Mouse (Mus musculus) fibroblast of lung, adult 2 months (primary cell): ENCODE results near the gene Cfap157.

Source experiments
- DNase-seq: peaks from one replicate; pipeline ENCODE4 v3.0.0-alpha.2; 2011; ENCODE audit warnings: low read depth

Cfap157 gene

DNA sequence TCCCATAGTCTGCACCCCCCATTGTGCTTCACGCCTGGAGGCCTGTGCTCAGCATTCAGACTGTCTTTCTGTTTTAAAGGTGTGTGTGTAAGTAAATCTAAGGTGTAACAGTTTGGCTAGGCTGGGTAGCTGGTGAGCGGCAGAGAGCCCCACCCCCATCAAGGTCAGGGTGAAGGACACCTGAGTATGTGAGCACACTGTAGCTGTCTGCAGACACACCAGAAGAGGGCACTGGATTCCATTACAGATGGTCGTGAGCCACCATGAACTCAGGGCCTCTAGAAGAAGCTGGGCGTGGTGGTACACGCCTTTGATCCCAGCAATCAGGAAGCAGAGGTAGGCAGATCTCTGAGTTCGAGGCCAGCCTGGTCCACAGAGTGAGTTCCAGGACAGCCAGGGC is 2.5 kb downstream of the Cfap157 start:
- no peak for DNase-seq

GRCm38 (mm10) chr2:32779714-32780113 is 4.5 kb downstream of the Cfap157 start:
- no peak for DNase-seq

DNA sequence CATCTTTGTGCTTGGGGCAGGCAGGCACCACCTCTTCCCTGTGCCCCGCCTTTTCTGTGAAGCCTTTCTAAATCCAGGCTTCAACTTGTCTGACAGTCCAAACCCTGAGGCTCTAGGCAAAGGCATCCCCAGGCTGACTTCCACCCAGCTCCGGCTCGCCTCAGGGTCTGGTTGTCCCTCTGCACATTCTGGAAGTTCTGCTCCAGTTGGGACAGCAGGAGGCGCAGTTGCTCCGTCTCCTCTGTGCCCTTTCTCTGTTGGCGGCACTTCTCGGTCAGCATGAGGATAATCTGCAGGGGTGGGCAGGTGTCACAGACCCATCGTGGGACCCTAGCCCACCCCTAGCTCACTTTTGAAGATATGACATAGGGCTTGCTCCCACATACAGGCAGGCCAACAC is 5.1 kb downstream of the Cfap157 start:
- DNase-seq: no peak

DNA sequence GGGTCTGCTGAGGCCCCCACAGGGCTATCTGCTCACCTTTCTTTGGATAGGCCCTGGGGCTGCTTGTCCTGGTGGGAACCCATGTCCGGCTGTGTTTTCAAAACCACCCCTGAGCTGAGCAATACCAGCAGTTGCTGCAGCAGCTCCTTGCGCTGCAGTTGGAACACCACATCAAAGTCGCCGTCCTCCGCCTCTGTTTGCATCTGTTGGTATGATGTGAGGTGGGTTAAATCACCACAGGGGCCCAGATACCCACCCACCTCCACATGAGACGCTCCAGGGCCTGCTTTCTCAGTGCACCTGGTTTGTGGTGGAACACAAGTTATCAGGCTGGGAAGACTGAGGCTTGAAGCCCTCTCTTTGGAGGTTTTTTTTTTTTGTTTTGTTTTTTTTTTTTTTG is 6.1 kb downstream of the Cfap157 start:
- no peak for DNase-seq

DNA sequence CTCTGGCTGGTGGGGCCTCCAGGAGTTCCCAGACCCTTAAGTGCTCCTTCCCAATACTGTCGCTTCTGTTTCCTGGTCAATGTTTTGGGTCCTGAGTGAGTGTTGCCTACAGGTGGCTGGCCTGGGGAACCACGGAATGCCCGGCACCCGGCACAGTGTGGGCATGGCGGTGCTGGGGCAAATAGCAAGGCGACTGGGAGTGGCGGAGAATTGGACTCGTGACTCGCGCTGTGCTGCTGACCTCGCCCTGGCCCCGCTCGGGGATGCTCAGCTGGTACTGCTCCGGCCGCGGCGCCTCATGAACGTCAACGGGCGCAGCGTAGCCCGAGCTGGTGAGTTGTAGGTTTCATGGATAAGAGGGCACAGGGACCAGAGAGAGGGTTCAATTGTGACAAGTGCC is 8.0 kb downstream of the Cfap157 start:
- no peak for DNase-seq

DNA sequence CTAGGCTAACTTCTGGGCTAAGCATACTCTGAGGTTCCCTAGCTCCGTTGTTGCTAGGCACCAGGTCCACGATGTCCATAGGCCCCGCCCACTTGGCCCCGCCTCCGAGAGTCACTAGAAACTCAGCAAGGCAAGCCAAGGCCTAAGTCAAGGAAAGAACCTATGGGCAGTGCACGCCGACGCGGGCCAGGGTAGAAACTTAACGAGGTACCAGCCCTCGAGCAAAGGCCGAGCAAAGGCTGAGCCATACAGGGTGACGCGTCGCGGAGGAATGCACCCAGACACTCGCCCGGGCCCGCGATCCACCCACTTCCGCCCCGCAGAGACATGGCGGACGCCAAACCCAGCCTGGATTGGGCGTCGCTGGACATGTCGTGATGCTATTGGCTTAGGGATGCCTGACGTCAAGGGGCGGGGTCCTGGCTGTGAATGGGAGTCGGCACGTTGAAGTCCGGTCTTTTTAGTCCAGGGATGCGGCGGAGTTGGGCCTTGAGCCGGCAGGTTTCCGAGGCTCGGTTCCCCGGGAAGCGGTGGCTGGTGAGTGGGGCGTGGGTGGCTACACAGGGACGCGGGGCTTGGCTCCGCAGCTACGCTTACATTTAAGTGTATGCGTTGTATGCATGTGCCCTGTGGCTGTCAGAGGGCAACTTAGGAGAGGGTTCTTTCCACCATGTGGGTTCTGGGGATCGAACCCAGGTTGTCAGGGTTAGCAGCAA is 8.7 kb downstream of the Cfap157 start, which contains the start of the genes Ttc16 and Ptrh1:
TSS of gene Ttc16 (minus strand) at position 275 of the 716 bp plus-strand sequence.
TSS of gene Ptrh1 (plus strand) at position 428 of the 716 bp plus-strand sequence.
- peak; percentile 94 for DNase-seq

GRCm38 (mm10) chr2:32772626-32773279 is 11.5 kb downstream of the Cfap157 start:
- DNase-seq: no peak

- DNase-seq: no peak
Measured at GRCm38 (mm10) chr2:32771886-32772285, 12.3 kb downstream of the Cfap157 start.

DNA sequence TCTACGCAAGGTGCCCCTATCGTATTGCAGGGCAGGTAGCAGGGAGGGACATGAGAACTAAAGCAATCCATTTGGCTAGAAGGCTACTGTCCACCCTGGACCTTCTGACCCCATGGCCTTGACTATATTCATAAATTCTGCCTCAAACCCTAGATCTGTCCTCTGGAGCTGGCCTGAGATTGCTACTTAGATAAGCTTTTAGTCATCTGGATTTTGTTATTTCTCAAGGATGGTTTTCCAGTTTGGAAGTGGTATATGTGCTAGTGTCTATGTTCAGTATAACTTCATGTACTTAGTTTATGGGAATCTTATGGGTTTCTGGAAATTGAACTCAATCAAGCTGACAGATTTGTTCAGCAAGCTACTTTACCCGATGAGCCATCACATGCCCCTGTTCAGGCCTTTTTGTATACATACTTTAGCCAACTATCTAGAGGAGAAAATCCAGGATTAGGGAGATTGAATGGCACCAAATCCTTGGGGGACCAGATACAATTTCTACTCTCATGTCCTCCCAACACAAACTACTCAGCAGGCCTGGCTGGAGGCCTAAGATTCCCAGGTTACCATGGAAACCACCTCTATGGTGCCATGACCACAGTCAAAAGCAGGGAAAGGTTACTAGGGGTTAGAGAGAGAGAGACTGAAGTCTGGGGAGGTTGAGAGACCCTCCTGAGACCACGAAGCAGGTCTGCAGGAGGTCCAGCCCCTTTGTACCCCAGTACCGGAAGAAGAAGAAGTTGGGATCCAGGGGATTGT is 14.7 kb downstream of the Cfap157 start:
- no peak for DNase-seq

- DNase-seq: no peak
Measured at GRCm38 (mm10) chr2:32768661-32769285, 15.5 kb downstream of the Cfap157 start.

GRCm38 (mm10) chr2:32767241-32767640 is 17.0 kb downstream of the Cfap157 start:
- DNase-seq: no peak

DNA sequence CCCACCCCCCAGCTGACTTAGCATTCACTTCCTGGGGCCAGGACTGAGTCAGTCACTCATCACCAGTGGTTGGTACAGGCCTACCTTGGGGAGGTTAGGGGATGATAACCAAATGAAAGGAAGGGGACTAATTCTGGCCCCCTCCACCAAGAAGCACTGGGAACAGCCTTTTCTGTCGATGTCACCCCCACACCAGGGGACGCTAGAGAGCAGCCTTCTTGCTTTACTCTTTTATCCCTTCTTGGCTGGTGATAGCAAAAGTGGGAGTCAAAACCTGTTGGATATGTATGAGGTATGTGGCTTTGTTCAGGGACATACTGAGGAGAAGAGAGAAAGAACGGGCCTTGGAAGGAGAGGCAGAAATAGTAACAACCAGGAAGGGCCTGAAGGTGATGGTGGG is 20.9 kb downstream of the Cfap157 start:
- no peak for DNase-seq

GRCm38 (mm10) chr2:32761859-32762258 is 22.4 kb downstream of the Cfap157 start:
- DNase-seq: no peak

GRCm38 (mm10) chr2:32761361-32761760 is 22.9 kb downstream of the Cfap157 start:
- no peak for DNase-seq

DNA sequence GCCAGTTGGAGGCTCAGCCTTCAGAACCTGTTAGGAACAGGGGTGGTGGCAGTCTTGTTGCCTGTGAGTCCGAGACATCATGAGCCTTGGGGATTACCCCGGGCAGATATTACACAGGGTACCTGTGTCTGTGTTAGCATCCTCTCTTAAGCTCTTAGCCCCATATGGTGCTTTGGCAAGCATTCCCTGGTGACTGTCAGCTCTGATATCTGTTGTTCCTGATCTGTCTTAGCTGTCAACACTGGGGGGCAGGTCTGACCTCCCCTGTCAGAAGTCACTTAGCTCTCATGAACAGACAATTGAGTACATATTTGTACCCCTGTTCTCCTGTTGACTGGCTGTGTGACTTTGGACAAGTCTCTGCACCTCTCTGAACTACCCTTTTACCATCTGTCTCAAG is 25.2 kb downstream of the Cfap157 start:
- no peak for DNase-seq

- DNase-seq: no peak
Measured at GRCm38 (mm10) chr2:32758503-32758902, 25.7 kb downstream of the Cfap157 start.

GRCm38 (mm10) chr2:32757056-32757845 is 27.0 kb downstream of the Cfap157 start, which contains the start of gene Tor2a:
Tor2a (plus strand) TSS chr2:32757234.
- peak; percentile 93 for DNase-seq

DNA sequence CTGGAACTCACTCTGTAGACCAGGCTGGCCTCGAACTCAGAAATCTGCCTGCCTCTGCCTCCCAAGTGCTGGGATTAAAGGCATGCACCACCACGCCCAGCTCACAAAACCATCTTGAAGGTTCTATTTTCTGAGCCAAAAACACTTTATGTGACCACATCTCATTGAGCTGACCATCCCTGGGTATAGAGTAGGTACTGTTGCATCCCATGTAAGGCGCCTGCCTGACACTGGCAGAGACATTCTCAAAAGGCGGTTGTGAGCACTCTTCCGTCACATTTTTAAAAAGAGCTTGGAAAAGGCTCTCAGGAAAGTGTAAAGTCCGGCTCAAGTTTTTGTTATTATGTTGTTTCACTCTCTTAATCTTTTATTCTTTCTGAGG is 27.6 kb downstream of the Cfap157 start:
- DNase-seq: no peak

DNA sequence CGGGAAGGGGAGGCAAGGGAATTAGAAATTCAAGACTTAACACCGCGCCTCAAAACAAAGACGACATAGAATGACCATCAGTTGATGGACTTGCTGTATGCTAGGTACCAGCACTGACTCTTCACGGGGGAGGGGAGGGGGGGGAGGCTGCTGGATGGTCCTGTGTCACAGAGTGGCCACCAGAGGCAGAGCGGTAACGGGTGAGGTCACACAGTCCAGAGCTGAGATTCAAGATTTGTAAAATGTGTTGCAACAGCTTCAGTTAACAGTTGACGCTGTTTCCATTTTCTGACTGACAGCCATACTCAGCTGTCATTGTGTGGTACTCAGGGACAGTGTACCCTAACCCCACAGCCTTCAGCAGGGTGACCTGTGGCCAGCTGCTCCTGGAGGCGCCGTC is 32.0 kb downstream of the Cfap157 start:
- DNase-seq: no peak

DNA sequence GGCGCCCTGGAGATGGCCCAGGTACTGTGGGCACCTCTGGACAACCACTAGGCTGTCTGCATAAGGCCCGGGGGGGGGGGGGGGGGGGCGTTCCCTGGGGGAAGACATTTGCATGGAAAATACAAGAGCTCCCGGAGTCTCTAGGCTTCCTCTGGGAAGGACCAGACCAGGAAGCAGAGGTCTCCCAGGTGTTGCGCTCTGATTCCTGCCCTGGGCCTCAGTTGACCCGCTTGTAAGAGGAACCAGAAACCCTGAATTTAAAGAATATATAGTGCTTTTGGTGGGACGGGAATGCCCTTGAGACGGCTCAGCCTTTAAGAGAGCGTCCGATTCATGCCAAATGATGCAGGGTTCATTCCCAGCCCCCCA is 32.6 kb downstream of the Cfap157 start:
- no peak for DNase-seq

GRCm38 (mm10) chr2:32750887-32751664 is 33.2 kb downstream of the Cfap157 start:
- peak; percentile 57 for DNase-seq
